Mouse (Mus musculus) embryonic facial prominence, embryonic 11.5 days (tissue): ENCODE results near the gene Ssh2. TPM values are rescaled to one million over a fixed set of nuclear protein-coding genes. Genes with fewer than 3 reads are reported as not detected.

Experiments
- ATAC-seq: fragments of 200-750 bp; cut with Nextera tagmentation; replicated peaks from 2 replicates; pipeline ENCODE4 v1.8.0; 2017; ENCODE audit warnings: low read depth; ENCODE audit not compliant: insufficient number of reproducible peaks, low FRiP score, low TSS enrichment
- DNase-seq: peaks from one replicate; pipeline ENCODE4 v3.0.0-alpha.2; 2015; ENCODE audit warnings: low spot score
- H3K27ac ChIP-seq: fragments of 300-500 bp; sonication (generic); replicated peaks from 2 replicates; pipeline ENCODE4 v1.5.1; 2014; ENCODE audit warnings: mild to moderate bottlenecking, low read depth, low read length, control low read depth
- H3K27me3 ChIP-seq: fragments of 300-500 bp; sonication (generic); 2 replicates; pipeline ENCODE4 v1.6.1; 2014; ENCODE audit warnings: mild to moderate bottlenecking, low read length, moderate library complexity, mixed read lengths; ENCODE audit not compliant: control insufficient read depth, insufficient read depth
- H3K36me3 ChIP-seq: fragments of 300-500 bp; sonication (generic); replicated peaks from 2 replicates; pipeline ENCODE4 v1.6.1; 2014; ENCODE audit warnings: low read depth, mild to moderate bottlenecking, low read length, moderate library complexity, mixed read lengths; ENCODE audit not compliant: control insufficient read depth, insufficient read depth
- H3K4me1 ChIP-seq: fragments of 300-500 bp; sonication (generic); 2 replicates; pipeline ENCODE4 v1.6.1; 2014; ENCODE audit warnings: low read length, mixed read lengths; ENCODE audit not compliant: control insufficient read depth, insufficient read depth
- H3K4me2 ChIP-seq: fragments of 300-500 bp; sonication (generic); 2 replicates; pipeline ENCODE4 v1.6.1; 2014; ENCODE audit warnings: low read depth, mild to moderate bottlenecking, control low read depth, low read length, moderate library complexity
- H3K4me3 ChIP-seq: fragments of 300-500 bp; sonication (generic); 2 replicates; pipeline ENCODE4 v1.5.1; 2014; ENCODE audit warnings: low read depth, low read length, control low read depth
- H3K9ac ChIP-seq: fragments of 300-500 bp; sonication (generic); replicated peaks from 2 replicates; pipeline ENCODE4 v1.6.1; 2014; ENCODE audit warnings: mild to moderate bottlenecking, control low read depth, low read length
- H3K9me3 ChIP-seq: fragments of 300-500 bp; sonication (generic); replicated peaks from 2 replicates; pipeline ENCODE4 v1.6.1; 2016; ENCODE audit warnings: mild to moderate bottlenecking, low read length, inconsistent platforms, mixed read lengths; ENCODE audit not compliant: control insufficient read depth
- WGBS: fragments of 180-500 bp; shearing (Covaris S2); extraction: QIAGEN DNeasy Blood & Tissue Kit; methylation state at CpG from one replicate; pipeline ENCODE4 v1.1.7; 2014; 5-methylcytosine and 5-hydroxymethylcytosine counted together
- polyA plus RNA-seq: library from polyadenylated mRNA; unstranded; fragments of >200 nt; fragmentation: Nextera tagmentation; extraction: Ambion mirVana; gene quantifications from 2 replicates; pipeline ENCODE4 v1.2.1, GENCODE M21; 2014

Gene Ssh2
- polyA plus RNA-seq, 1 experiment from 2014 or later = 10.0 TPM

- Histone ChIP-seq H3K4me3 (no peak overlapping the region), H3K9me3 (no peaks in the 10 kb centered on the region), H3K4me2 (no peak overlapping the region), H3K27me3 (no peaks in the 10 kb centered on the region), H3K4me1 (no peaks in the 10 kb centered on the region), H3K27ac (no peak overlapping the region), H3K36me3 (no peaks in the 10 kb centered on the region), H3K9ac (no peak overlapping the region)
- WGBS = 94% methylated on average over 1 of the region's 1 CpGs
- DNase-seq = no peak
- ATAC-seq = no peak
These were observed 19.2 kb downstream of the Ssh2 start for GRCm38 (mm10) chr11:77235267-77235666.

- no peaks in the 10 kb centered on the region for H3K9me3 ChIP-seq
- H3K4me2 ChIP-seq = no peak overlapping the region
- H3K4me1 ChIP-seq = no peaks in the 10 kb centered on the region
- no peak for DNase-seq
- ATAC-seq = no peak
- H3K36me3 ChIP-seq = no peaks in the 10 kb centered on the region
- no peak overlapping the region for H3K4me3 ChIP-seq
- WGBS = 86% methylated on average over 1 of the region's 1 CpGs
- no peak overlapping the region for H3K9ac ChIP-seq
- H3K27me3 ChIP-seq = no peaks in the 10 kb centered on the region
- no peak overlapping the region for H3K27ac ChIP-seq
These were observed 23.7 kb downstream of the Ssh2 start for GRCm38 (mm10) chr11:77239658-77240345.

- Histone ChIP-seq H3K9me3 (no peaks in the 10 kb centered on the region), H3K4me2 (no peak overlapping the region), H3K27me3 (no peaks in the 10 kb centered on the region), H3K36me3 (no peaks in the 10 kb centered on the region), H3K27ac (no peak overlapping the region), H3K9ac (no peak overlapping the region), H3K4me3 (no peak overlapping the region), H3K4me1 (no peaks in the 10 kb centered on the region)
- WGBS = 90% methylated on average over 7 of the region's 7 CpGs
- no peak for ATAC-seq
- no peak for DNase-seq
These were observed 24.6 kb downstream of the Ssh2 start for GRCm38 (mm10) chr11:77240466-77241246.

- Histone ChIP-seq H3K4me3 (no peak overlapping the region), H3K27me3 (no peaks in the 10 kb centered on the region), H3K9me3 (no peaks in the 10 kb centered on the region), H3K4me1 (no peaks in the 10 kb centered on the region), H3K9ac (no peak overlapping the region), H3K36me3 (no peaks in the 10 kb centered on the region), H3K27ac (no peak overlapping the region), H3K4me2 (no peak overlapping the region)
- DNase-seq = peak; percentile 28
- 45% methylated on average over 2 of the region's 2 CpGs for WGBS
- no peak for ATAC-seq
These were observed 26.8 kb downstream of the Ssh2 start for GRCm38 (mm10) chr11:77242912-77243311.

DNA sequence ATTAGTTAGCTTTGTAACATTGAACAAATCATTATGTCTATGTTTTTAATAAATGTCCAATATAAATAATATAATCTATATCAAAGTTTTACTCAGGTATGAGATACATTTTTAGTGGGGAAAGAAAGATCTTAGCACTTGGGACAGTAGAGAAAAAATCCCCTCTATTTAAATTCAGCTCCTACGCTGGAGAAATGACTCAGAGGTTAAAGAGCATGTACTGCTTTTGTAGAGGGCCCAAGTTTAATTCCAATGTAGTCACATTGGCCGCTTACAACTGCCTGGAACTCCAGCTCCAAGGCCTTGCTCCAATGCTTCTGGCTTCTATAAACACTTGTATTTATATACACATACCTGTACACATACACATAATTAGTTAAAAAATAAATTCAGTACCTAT, 36.7 kb downstream of the Ssh2 start:
- ATAC-seq = no peak
- no peaks in the 10 kb centered on the region for H3K4me1 ChIP-seq
- DNase-seq = no peak
- no peak overlapping the region for H3K27ac ChIP-seq
- no peak overlapping the region for H3K9ac ChIP-seq
- no peak overlapping the region for H3K4me2 ChIP-seq
- H3K9me3 ChIP-seq = no peaks in the 10 kb centered on the region
- H3K36me3 ChIP-seq = no peaks in the 10 kb centered on the region
- WGBS = 76% methylated on average over 2 of the region's 2 CpGs
- H3K27me3 ChIP-seq = no peaks in the 10 kb centered on the region
- H3K4me3 ChIP-seq = no peak overlapping the region

GRCm38 (mm10) chr11:77259441-77259840, 43.4 kb downstream of the Ssh2 start:
- H3K27me3 ChIP-seq = no peaks in the 10 kb centered on the region
- ATAC-seq = no peak
- H3K36me3 ChIP-seq = no peaks in the 10 kb centered on the region
- H3K9ac ChIP-seq = no peak overlapping the region
- peak; percentile 8 for DNase-seq
- H3K4me1 ChIP-seq = no peaks in the 10 kb centered on the region
- H3K9me3 ChIP-seq = no peaks in the 10 kb centered on the region
- WGBS = 22% methylated on average over 2 of the region's 2 CpGs
- no peak overlapping the region for H3K27ac ChIP-seq
- no peak overlapping the region for H3K4me3 ChIP-seq
- no peak overlapping the region for H3K4me2 ChIP-seq

- H3K4me1 ChIP-seq = no peaks in the 10 kb centered on the region
- H3K9ac ChIP-seq = no peak overlapping the region
- H3K36me3 ChIP-seq = no peaks in the 10 kb centered on the region
- H3K4me3 ChIP-seq = no peak overlapping the region
- H3K27ac ChIP-seq = no peak overlapping the region
- no peaks in the 10 kb centered on the region for H3K9me3 ChIP-seq
- ATAC-seq (no peak), DNase-seq (no peak)
- no peaks in the 10 kb centered on the region for H3K27me3 ChIP-seq
- H3K4me2 ChIP-seq = no peak overlapping the region
- 72% methylated on average over 2 of the region's 2 CpGs for WGBS
These were observed 51.3 kb downstream of the Ssh2 start for GRCm38 (mm10) chr11:77267401-77267800.

GRCm38 (mm10) chr11:77276000-77276399, 59.9 kb downstream of the Ssh2 start:
- DNase-seq (no peak), ATAC-seq (no peak)
- H3K4me3 ChIP-seq = no peak overlapping the region
- H3K36me3 ChIP-seq = no peaks in the 10 kb centered on the region
- no peak overlapping the region for H3K9ac ChIP-seq
- H3K27me3 ChIP-seq = no peaks in the 10 kb centered on the region
- no peaks in the 10 kb centered on the region for H3K9me3 ChIP-seq
- no peak overlapping the region for H3K4me2 ChIP-seq
- H3K4me1 ChIP-seq = no peaks in the 10 kb centered on the region
- WGBS = 84% methylated on average over 2 of the region's 2 CpGs
- H3K27ac ChIP-seq = no peak overlapping the region
